Mouse (Mus musculus): ENCODE measurements around the gene Gm12117.

The Gm12117 gene

GRCm38 (mm10) chr11:33276637-33277036, at the start of gene Gm12117:
Gm12117 (minus strand) TSS chr11:33276737.
- no peak for DNase-seq (ENCODE audit: low spot score in 2 of 2)

- DNase-seq (ENCODE audit: low spot score in 2 of 2), result no peak
Measured at GRCm38 (mm10) chr11:33319006-33319611, 42.6 kb upstream of the Gm12117 start.

- no peak for DNase-seq (ENCODE audit: low spot score in 2 of 2)
Measured at GRCm38 (mm10) chr11:33309566-33309965, 33.0 kb upstream of the Gm12117 start.

- no peak for DNase-seq (ENCODE audit: low spot score in 2 of 2)
Measured at GRCm38 (mm10) chr11:33300859-33301258, 24.3 kb upstream of the Gm12117 start.

GRCm38 (mm10) chr11:33299371-33299770, 22.8 kb upstream of the Gm12117 start:
- DNase-seq (ENCODE audit: low spot score in 2 of 2), result no peak

GRCm38 (mm10) chr11:33297121-33297520, 20.6 kb upstream of the Gm12117 start:
- no peak for DNase-seq (ENCODE audit: low spot score in 2 of 2)

GRCm38 (mm10) chr11:33295422-33295821, 18.9 kb upstream of the Gm12117 start:
- DNase-seq (ENCODE audit: low spot score in 2 of 2), result peak in 1 of 2 experiments; percentile 10

- DNase-seq (ENCODE audit: low spot score in 2 of 2), result no peak
Measured at GRCm38 (mm10) chr11:33294063-33294462, 17.5 kb upstream of the Gm12117 start.

- DNase-seq (ENCODE audit: low spot score in 2 of 2), result no peak
Measured at GRCm38 (mm10) chr11:33278571-33278970, 2.0 kb upstream of the Gm12117 start.

GRCm38 (mm10) chr11:33274816-33275215, 1.7 kb downstream of the Gm12117 start:
- DNase-seq (ENCODE audit: low spot score in 2 of 2), result no peak

- no peak for DNase-seq (ENCODE audit: low spot score in 2 of 2)
Measured at GRCm38 (mm10) chr11:33274294-33274693, 2.2 kb downstream of the Gm12117 start.

GRCm38 (mm10) chr11:33240295-33240694, 36.2 kb downstream of the Gm12117 start:
- no peak for DNase-seq (ENCODE audit: low spot score in 2 of 2)

GRCm38 (mm10) chr11:33234134-33234533, 42.4 kb downstream of the Gm12117 start:
- no peak for DNase-seq (ENCODE audit: low spot score in 2 of 2)

- no peak for DNase-seq (ENCODE audit: low spot score in 2 of 2)
Measured at GRCm38 (mm10) chr11:33232056-33232455, 44.5 kb downstream of the Gm12117 start.

- no peak for DNase-seq (ENCODE audit: low spot score in 2 of 2)
Measured at GRCm38 (mm10) chr11:33228186-33228585, 48.4 kb downstream of the Gm12117 start.

GRCm38 (mm10) chr11:33226516-33226915, 50.0 kb downstream of the Gm12117 start:
- DNase-seq (ENCODE audit: low spot score in 2 of 2), result no peak

Measured in frontal cortex, postnatal 36 days (tissue).